ENCODE assay signal across 8 mouse cellular contexts in genomic region chr10:58652418-58653394, GRCm38 (mm10). TPM values are rescaled to one million over a fixed set of nuclear protein-coding genes. Genes with fewer than 3 reads are reported as not detected.
DNase-seq lines count a peak whose midpoint lies in the region; ATAC-seq lines count a peak whose summit lies in the region.

No protein-coding gene starts in this region.

- peak overlapping the region; percentile 45 for H3K27ac ChIP-seq in lung, embryonic 16.5 days (ENCODE audit: low read length)
- H3K27ac ChIP-seq in heart, embryonic 13.5 days (replicated peaks) = 0 out of 2 replicates have a peak overlapping the region, but pooled peaks have one; percentile 8
- H3K27ac ChIP-seq in limb, embryonic 10.5 days = peak overlapping the region; percentile 81

- peak overlapping the region; percentile 34; the same call in 1 of the 2 replicates for H3K4me2 ChIP-seq in lung, embryonic 16.5 days (ENCODE audit: low read depth, low read length)
- peak overlapping the region; percentile 63 for H3K4me2 ChIP-seq in heart, embryonic 13.5 days

- ATAC-seq in lung, embryonic 16.5 days (ENCODE audit: low read depth) = peak; percentile 35
- peak; percentile 29; the same call in 1 of the 2 replicates for ATAC-seq in heart, embryonic 13.5 days (ENCODE audit: extremely low read depth, insufficient number of reproducible peaks, low FRiP score, low TSS enrichment)

- intact Hi-C loops in left cerebral cortex, postnatal 10 days (cut with DNase I) = no loop called here

- no peaks in the 10 kb centered on the region for H3K9me3 ChIP-seq in lung, embryonic 16.5 days (ENCODE audit: control insufficient read depth, low read length)
- no peaks in the 10 kb centered on the region for H3K9me3 ChIP-seq in heart, embryonic 13.5 days
- H3K9me3 ChIP-seq in limb, embryonic 10.5 days (replicated peaks) = no peaks in the 10 kb centered on the region

- peaks cover 13% of the 10 kb centered on the region for H3K4me1 ChIP-seq in lung, embryonic 16.5 days (replicated peaks; ENCODE audit: control insufficient read depth, insufficient read depth, low read length)
- H3K4me1 ChIP-seq in heart, embryonic 13.5 days = peaks cover 28% of the 10 kb centered on the region
- peaks cover 26% of the 10 kb centered on the region for H3K4me1 ChIP-seq in limb, embryonic 10.5 days

- H3K27me3 ChIP-seq in lung, embryonic 16.5 days (ENCODE audit: control insufficient read depth, insufficient read depth, low read depth, low read length) = no peaks in the 10 kb centered on the region
- no peaks in the 10 kb centered on the region; the same call in 1 of the 2 replicates for H3K27me3 ChIP-seq in heart, embryonic 13.5 days (replicated peaks)
- no peaks in the 10 kb centered on the region for H3K27me3 ChIP-seq in limb, embryonic 10.5 days (ENCODE audit: low read depth, poor library complexity, severe bottlenecking)

- H3K9ac ChIP-seq in lung, embryonic 16.5 days (ENCODE audit: low read length) = peak overlapping the region; percentile 24; the same call in 1 of the 2 replicates
- peak overlapping the region; percentile 50 for H3K9ac ChIP-seq in heart, embryonic 13.5 days

- no peak for DNase-seq in lung, postnatal 14 days
- DNase-seq in limb, embryonic 10.5 days (ENCODE audit: low spot score) = peak; percentile 65
- DNase-seq in testis, postnatal 14 days (ENCODE audit: low spot score) = peak; percentile 40
- DNase-seq in left cerebral cortex, postnatal 10 days (ENCODE audit: extremely low spot score in 1 of 2, low spot score in 2 of 2) = no peak
- DNase-seq in cerebellum, adult 18-20 months = no peak
- no peak for DNase-seq in T-cell, adult 2 months (ENCODE audit: low spot score)

- 18% methylated on average over 10 of the region's 10 CpGs for WGBS in lung, embryonic 16.5 days
- 23% methylated on average over 10 of the region's 10 CpGs for WGBS in heart, embryonic 13.5 days
- 14% methylated on average over 10 of the region's 10 CpGs for WGBS in limb, embryonic 10.5 days

- H3K4me3 ChIP-seq in lung, embryonic 16.5 days (ENCODE audit: low read length) = no peak overlapping the region
- no peak overlapping the region for H3K4me3 ChIP-seq in heart, embryonic 13.5 days
- H3K4me3 ChIP-seq in limb, embryonic 10.5 days = peak overlapping the region; percentile 42

- no peaks in the 10 kb centered on the region for H3K36me3 ChIP-seq in lung, embryonic 16.5 days (ENCODE audit: control insufficient read depth, insufficient read depth, low read length)
- H3K36me3 ChIP-seq in heart, embryonic 13.5 days = no peaks in the 10 kb centered on the region
- no peaks in the 10 kb centered on the region for H3K36me3 ChIP-seq in limb, embryonic 10.5 days

RNA-seq across cellular contexts. Expression of gene Edar, which starts 22.7 kb away (rescaled TPM):
- polyA plus RNA-seq in lung, embryonic 16.5 days (2015; fragmentation: Nextera tagmentation; extraction: Ambion mirVana) = 0.23 and 0.35 TPM in 2 replicates
- polyA plus RNA-seq in heart, embryonic 13.5 days (2015; fragmentation: Nextera tagmentation; extraction: Ambion mirVana) = 0.06 and 0.07 TPM in 2 replicates
- 1.8 and 2.3 TPM in 2 replicates for polyA plus RNA-seq in limb, embryonic 10.5 days (2016; fragmentation: Nextera tagmentation; extraction: Ambion mirVana)
- under 1 TPM; 0.41 to 0.43 TPM for total RNA-seq in left cerebral cortex, postnatal 10 days (2021)

Comparison
In these comparisons a context has a peak if more than half of its experiments do, and no peak if none do; other contexts are left out.
1. H3K27ac ChIP-seq: peak in every context shown above with its lines; median percentile 81 in limb, embryonic 10.5 days; 45 in lung, embryonic 16.5 days; 8 in heart, embryonic 13.5 days.
2. DNase-seq: peak in limb, embryonic 10.5 days (single experiment) and testis, postnatal 14 days (single experiment); none in lung, postnatal 14 days (single experiment), left cerebral cortex, postnatal 10 days (0 of 2), cerebellum, adult 18-20 months (0 of 2) and T-cell, adult 2 months (single experiment).